Comparison of ENCODE assay signal across 17 mouse cellular contexts in genomic region chr15:27817096-27817495, GRCm38 (mm10).
A peak's percentile ranks its signal among the peaks of the same experiment; 100 is the strongest.
DNase-seq lines count a peak whose midpoint lies in the region; ATAC-seq lines count a peak whose summit lies in the region.
"Had no signal": no experiment of that assay in that cellular context is flagged by ENCODE, and none has a peak within 500 bp of the region (broad histone marks: within the 10 kb centered on the region; RNA-seq: fewer than 3 reads in every experiment).

No protein-coding gene starts in this region.

- H3K4me2 ChIP-seq in forebrain, embryonic 11.5 days (ENCODE audit: low read depth, low read length, severe bottlenecking): no peak overlapping the region
- H3K4me2 ChIP-seq in forebrain, embryonic 14.5 days (ENCODE audit: low read length): no peak overlapping the region
- H3K4me2 ChIP-seq: heart, embryonic 11.5 days; liver, embryonic 13.5 days had no signal

- H3K9ac ChIP-seq in forebrain, embryonic 11.5 days (ENCODE audit: low read length): no peak overlapping the region
- H3K9ac ChIP-seq in forebrain, embryonic 14.5 days (ENCODE audit: low read length): no peak overlapping the region
- H3K9ac ChIP-seq: liver, embryonic 13.5 days had no signal

- no peaks in the 10 kb centered on the region for H3K4me1 ChIP-seq in forebrain, embryonic 11.5 days (replicated peaks; ENCODE audit: control insufficient read depth, insufficient read depth, low read length)
- H3K4me1 ChIP-seq in forebrain, embryonic 14.5 days (ENCODE audit: control insufficient read depth, insufficient read depth, low read length): no peaks in the 10 kb centered on the region
- H3K4me1 ChIP-seq: liver, embryonic 13.5 days; megakaryocyte, embryonic 14.5 days had no signal

- intact Hi-C loops in heart, postnatal 14 days (cut with DNase I): no loop called here

- H3K27ac ChIP-seq in forebrain, embryonic 11.5 days (ENCODE audit: low read depth, low read length): no peak overlapping the region
- no peak overlapping the region for H3K27ac ChIP-seq in forebrain, embryonic 14.5 days (ENCODE audit: low read depth, low read length)
- H3K27ac ChIP-seq: liver, embryonic 13.5 days had no signal

- no peak for ATAC-seq in forebrain, embryonic 11.5 days (replicated peaks; ENCODE audit: low FRiP score)
- ATAC-seq in forebrain, embryonic 14.5 days: no peak
- ATAC-seq: intestine, embryonic 16.5 days; lung, postnatal 0 days had no signal

- peak; percentile 26 for DNase-seq in forebrain, embryonic 11.5 days (ENCODE audit: low spot score)
- no peak for DNase-seq in forebrain, embryonic 14.5 days (ENCODE audit: low spot score)
- DNase-seq in kidney, postnatal 36 days: peak; percentile 21 to 35
- DNase-seq in kidney, adult 11 months: no peak
- peak; percentile 64 for DNase-seq in right cerebral cortex, adult 18-20 months
- DNase-seq in right cerebral cortex, postnatal 14 days: no peak
- no peak for DNase-seq in heart, postnatal 14 days
- no peak for DNase-seq in lung, postnatal 14 days
- DNase-seq: adrenal gland, postnatal 25 days; gastrocnemius, postnatal 36 days; heart, postnatal 4 days; liver, embryonic 13.5 days had no signal

- WGBS in forebrain, embryonic 11.5 days: 91% methylated on average over 10 of the region's 10 CpGs
- WGBS in forebrain, embryonic 14.5 days: 85% methylated on average over 10 of the region's 10 CpGs

- no peaks in the 10 kb centered on the region for H3K9me3 ChIP-seq in forebrain, embryonic 11.5 days (ENCODE audit: control insufficient read depth, low read length)
- no peaks in the 10 kb centered on the region for H3K9me3 ChIP-seq in forebrain, embryonic 14.5 days (replicated peaks; ENCODE audit: control insufficient read depth, low read length)
- H3K9me3 ChIP-seq: liver, embryonic 13.5 days; megakaryocyte, embryonic 14.5 days had no signal

- peaks cover 17% of the 10 kb centered on the region for H3K36me3 ChIP-seq in forebrain, embryonic 11.5 days (ENCODE audit: control insufficient read depth, insufficient read depth, low read length)
- peaks cover 95% of the 10 kb centered on the region for H3K36me3 ChIP-seq in forebrain, embryonic 14.5 days (ENCODE audit: control insufficient read depth, insufficient read depth, low read length)

- H3K27me3 ChIP-seq in forebrain, embryonic 11.5 days (ENCODE audit: control insufficient read depth, insufficient read depth, low read length): no peaks in the 10 kb centered on the region
- H3K27me3 ChIP-seq in forebrain, embryonic 14.5 days (replicated peaks; ENCODE audit: control insufficient read depth, insufficient read depth, low read length): no peaks in the 10 kb centered on the region
- H3K27me3 ChIP-seq: CH12.LX; liver, embryonic 13.5 days; megakaryocyte, embryonic 14.5 days had no signal

- H3K4me3 ChIP-seq in forebrain, embryonic 11.5 days (ENCODE audit: low read depth, low read length): no peak overlapping the region
- H3K4me3 ChIP-seq in forebrain, embryonic 14.5 days (ENCODE audit: low read depth, low read length): no peak overlapping the region
- H3K4me3 ChIP-seq: liver, embryonic 13.5 days; megakaryocyte, embryonic 14.5 days had no signal

Comparison
In these comparisons a context has a peak if more than half of its experiments do, and no peak if none do; other contexts are left out.
1. DNase-seq: peak in forebrain, embryonic 11.5 days (single experiment), kidney, postnatal 36 days (2 of 2) and right cerebral cortex, adult 18-20 months (single experiment); none in forebrain, embryonic 14.5 days (single experiment), kidney, adult 11 months (single experiment), right cerebral cortex, postnatal 14 days (single experiment), heart, postnatal 14 days (0 of 2) and lung, postnatal 14 days (single experiment).